Mouse (Mus musculus): ENCODE data around the gene Simc1. TPM values are rescaled to one million over a fixed set of nuclear protein-coding genes. Genes with fewer than 3 reads are reported as not detected.

The Simc1 gene
- polyA plus RNA-seq, 1 experiment from 2014 or later, result 1.5 TPM

DNA sequence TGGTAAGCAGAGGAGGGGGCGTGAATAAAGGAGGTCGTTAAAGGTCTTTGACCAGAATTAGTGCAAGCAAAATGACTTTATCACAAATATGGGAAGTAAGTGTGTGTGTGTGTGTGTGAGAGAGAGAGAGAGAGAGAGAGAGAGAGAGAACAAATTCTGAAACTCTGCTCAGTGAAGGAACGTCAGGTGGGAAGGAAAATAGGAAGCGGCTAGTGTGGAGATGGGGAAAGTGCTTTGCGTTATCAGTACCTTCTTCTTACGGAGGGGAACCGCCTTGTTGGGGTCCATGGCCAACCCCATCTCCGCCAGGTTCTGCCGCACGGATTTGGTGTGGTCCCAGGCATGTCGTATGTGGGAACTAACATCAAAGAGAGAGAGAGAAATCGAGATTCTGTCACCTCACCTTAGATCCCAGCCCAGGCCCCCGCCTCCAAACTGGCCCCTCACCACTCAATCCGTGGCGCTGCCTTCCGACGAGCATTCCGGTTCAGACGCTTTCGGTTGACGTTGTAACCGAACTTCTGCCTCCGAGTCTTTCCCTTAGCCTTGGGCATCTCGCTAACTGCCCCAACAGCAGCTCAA, 85.9 kb downstream of the Simc1 start:
- Histone ChIP-seq H3K27me3 (ENCODE audit: insufficient read depth, low read length) (no peaks in the 10 kb centered on the region), H3K9me3 (ENCODE audit: low read length) (no peaks in the 10 kb centered on the region), H3K36me3 (replicated peaks; ENCODE audit: insufficient read depth, low read length) (peaks cover 18% of the 10 kb centered on the region), H3K4me1 (ENCODE audit: insufficient read depth) (peaks cover 7% of the 10 kb centered on the region), H3K4me3 (ENCODE audit: low read depth, low read length) (peak overlapping the region; percentile 85), H3K9ac (replicated peaks) (peak overlapping the region; percentile 84), H3K27ac (ENCODE audit: low read depth) (peak overlapping the region; percentile 74), H3K4me2 (ENCODE audit: low read depth, low read length) (peak overlapping the region; percentile 97)
- ATAC-seq (peak; percentile 16), DNase-seq (no peak)
- no peak for TF ChIP-seq CTCF (IDR thresholded peaks at IDR 0.05; ENCODE audit: low read depth)
- no peak for TF ChIP-seq EP300 (IDR thresholded peaks at IDR 0.05; ENCODE audit: low read depth)
- under 1% methylated on average over 24 of the region's 24 CpGs for WGBS (ENCODE audit: insufficient replicate concordance)

DNA sequence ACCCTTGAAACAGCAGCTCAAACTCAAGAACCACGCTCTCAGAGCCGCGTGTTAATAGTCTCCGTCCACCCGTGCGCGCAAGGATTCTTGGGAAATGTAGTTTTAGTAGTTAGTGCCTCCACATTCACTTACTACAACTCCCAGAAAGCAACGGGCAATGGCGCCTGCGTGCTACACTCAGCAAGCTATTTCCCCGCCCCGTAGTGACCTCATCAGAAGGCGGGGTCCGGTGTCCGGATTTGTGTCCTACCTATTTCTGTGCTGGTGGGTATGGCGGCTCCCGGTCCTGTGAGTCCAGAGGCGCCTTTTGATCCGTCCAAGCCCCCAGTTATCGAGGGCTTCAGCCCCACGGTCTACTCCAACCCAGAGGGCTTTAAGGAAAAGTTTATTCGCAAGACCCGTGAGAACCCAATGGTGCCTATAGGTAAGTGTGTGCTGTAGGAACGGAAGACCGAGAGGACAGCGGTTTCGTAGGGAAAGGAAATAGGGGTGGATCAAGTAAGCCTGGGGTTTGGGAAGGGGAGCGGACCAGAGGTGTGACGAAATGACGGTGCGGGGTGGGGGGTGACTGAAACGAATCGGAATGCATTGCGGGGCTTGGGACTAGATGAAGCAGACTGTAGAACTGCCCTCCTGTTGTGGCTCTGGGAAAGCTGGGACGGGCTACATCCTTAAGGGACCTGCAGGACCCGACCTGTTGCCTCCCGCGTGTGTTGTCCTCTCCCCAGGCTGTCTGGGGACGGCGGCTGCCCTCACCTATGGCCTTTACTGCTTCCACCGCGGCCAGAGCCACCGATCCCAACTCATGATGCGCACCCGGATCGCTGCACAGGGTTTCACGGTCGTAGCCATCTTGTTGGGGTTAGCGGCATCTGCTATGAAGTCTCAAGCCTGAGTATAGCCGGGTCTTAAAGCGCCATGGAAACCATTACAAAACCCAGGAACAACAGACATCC, 86.7 kb downstream of the Simc1 start, which contains the start of the genes Nop16 and Higd2a:
Gene Nop16, minus strand, starts transcription at position 95 of the 956 bp plus-strand sequence.
Gene Higd2a, plus strand, starts transcription at position 212 of the 956 bp plus-strand sequence.
- peak; percentile 97 for ATAC-seq

DNA sequence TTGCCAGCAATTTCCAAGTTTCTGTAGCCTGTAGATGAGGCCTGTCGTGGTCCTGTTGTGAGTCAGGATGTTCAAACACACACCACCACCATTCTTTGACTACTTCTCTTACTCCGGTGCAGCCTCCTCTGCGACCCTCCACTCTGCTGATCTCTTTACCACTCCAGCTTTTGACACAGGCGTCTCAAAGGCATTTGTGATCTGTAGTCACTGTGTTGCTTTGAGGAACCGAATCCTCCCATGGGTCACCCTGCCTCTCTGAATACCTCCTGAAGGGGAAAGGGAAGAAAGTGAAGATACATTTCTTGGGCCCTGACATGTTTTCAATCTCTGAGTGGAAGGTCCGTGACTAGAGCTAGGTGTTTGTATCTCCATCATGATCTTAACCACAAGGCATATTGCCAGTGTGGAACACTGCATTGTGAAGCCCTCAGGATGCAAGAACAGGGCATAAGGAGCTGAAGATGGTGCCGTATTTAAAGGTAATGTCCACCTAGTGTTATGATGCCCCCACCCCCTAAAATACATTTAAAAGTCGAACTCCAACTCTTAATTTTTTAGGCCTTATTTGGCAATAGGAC, 88.3 kb downstream of the Simc1 start:
- DNase-seq, result no peak
- Histone ChIP-seq H3K9ac (replicated peaks) (no peak overlapping the region), H3K4me2 (ENCODE audit: low read depth, low read length) (no peak overlapping the region), H3K27me3 (ENCODE audit: insufficient read depth, low read length) (no peaks in the 10 kb centered on the region), H3K36me3 (replicated peaks; ENCODE audit: insufficient read depth, low read length) (peaks cover 5% of the 10 kb centered on the region; the same call in 1 of the 2 replicates), H3K9me3 (ENCODE audit: low read length) (no peaks in the 10 kb centered on the region), H3K4me1 (ENCODE audit: insufficient read depth) (peaks cover 7% of the 10 kb centered on the region), H3K27ac (ENCODE audit: low read depth) (no peak overlapping the region), H3K4me3 (ENCODE audit: low read depth, low read length) (no peak overlapping the region)
- no peak for ATAC-seq
- TF ChIP-seq CTCF (IDR thresholded peaks at IDR 0.05; ENCODE audit: low read depth), result no peak
- TF ChIP-seq EP300 (IDR thresholded peaks at IDR 0.05; ENCODE audit: low read depth), result no peak
- WGBS (ENCODE audit: insufficient replicate concordance), result 82% methylated on average over 8 of the region's 8 CpGs

More for the DNA sequence above, 86.7 kb downstream of the Simc1 start, which contains the start of the genes Nop16 and Higd2a:
- no peaks in the 10 kb centered on the region for H3K27me3 ChIP-seq (ENCODE audit: insufficient read depth, low read length)
- WGBS (ENCODE audit: insufficient replicate concordance), result under 1% methylated on average over 51 of the region's 51 CpGs
- peaks cover 7% of the 10 kb centered on the region for H3K4me1 ChIP-seq (ENCODE audit: insufficient read depth)
- peak; percentile 99 for DNase-seq
- H3K9me3 ChIP-seq (ENCODE audit: low read length), result no peaks in the 10 kb centered on the region
- H3K4me3 ChIP-seq (ENCODE audit: low read depth, low read length), result peak within 1 kb of the TSS; percentile 85
- H3K36me3 ChIP-seq (replicated peaks; ENCODE audit: insufficient read depth, low read length), result peaks cover 12% of the 10 kb centered on the region
- peak within 1 kb of the TSS; percentile 89 for H3K27ac ChIP-seq (ENCODE audit: low read depth)
- H3K4me2 ChIP-seq (ENCODE audit: low read depth, low read length), result peak within 1 kb of the TSS; percentile 97
- peak within 1 kb of the TSS; percentile 84 for H3K9ac ChIP-seq (replicated peaks)
- TF ChIP-seq CTCF (IDR thresholded peaks at IDR 0.05; ENCODE audit: low read depth), result no peak
- no peak for TF ChIP-seq EP300 (IDR thresholded peaks at IDR 0.05; ENCODE audit: low read depth)

DNA sequence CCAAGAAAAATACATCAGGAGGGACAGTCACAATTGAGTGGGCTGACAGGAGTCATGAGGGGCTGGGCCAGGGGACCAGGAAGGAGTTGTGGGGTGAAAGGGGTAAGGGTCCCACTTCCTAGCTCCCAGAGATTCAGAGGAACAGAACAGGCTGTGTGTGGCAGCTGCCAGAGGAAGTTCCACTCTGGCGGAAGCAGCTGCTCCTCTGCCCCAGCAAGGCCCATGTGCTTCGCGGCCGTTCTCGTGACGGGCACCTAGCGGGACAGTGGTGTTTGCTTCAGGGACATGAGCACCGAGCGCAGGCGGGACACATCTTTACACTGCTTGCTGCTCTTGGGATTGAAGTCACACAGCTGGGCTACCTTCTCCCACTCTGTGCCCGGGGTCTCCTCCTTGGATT, 90.0 kb downstream of the Simc1 start:
- Histone ChIP-seq H3K27me3 (ENCODE audit: insufficient read depth, low read length) (no peaks in the 10 kb centered on the region), H3K27ac (ENCODE audit: low read depth) (no peak overlapping the region), H3K36me3 (replicated peaks; ENCODE audit: insufficient read depth, low read length) (peaks cover 8% of the 10 kb centered on the region; the same call in 1 of the 2 replicates), H3K4me1 (ENCODE audit: insufficient read depth) (peaks cover 7% of the 10 kb centered on the region), H3K4me3 (ENCODE audit: low read depth, low read length) (no peak overlapping the region), H3K9ac (replicated peaks) (no peak overlapping the region), H3K9me3 (ENCODE audit: low read length) (no peaks in the 10 kb centered on the region), H3K4me2 (ENCODE audit: low read depth, low read length) (no peak overlapping the region)
- ATAC-seq, result no peak
- WGBS (ENCODE audit: insufficient replicate concordance), result 76% methylated on average over 11 of the region's 11 CpGs
- TF ChIP-seq EP300 (IDR thresholded peaks at IDR 0.05; ENCODE audit: low read depth), result no peak
- no peak for DNase-seq

DNA sequence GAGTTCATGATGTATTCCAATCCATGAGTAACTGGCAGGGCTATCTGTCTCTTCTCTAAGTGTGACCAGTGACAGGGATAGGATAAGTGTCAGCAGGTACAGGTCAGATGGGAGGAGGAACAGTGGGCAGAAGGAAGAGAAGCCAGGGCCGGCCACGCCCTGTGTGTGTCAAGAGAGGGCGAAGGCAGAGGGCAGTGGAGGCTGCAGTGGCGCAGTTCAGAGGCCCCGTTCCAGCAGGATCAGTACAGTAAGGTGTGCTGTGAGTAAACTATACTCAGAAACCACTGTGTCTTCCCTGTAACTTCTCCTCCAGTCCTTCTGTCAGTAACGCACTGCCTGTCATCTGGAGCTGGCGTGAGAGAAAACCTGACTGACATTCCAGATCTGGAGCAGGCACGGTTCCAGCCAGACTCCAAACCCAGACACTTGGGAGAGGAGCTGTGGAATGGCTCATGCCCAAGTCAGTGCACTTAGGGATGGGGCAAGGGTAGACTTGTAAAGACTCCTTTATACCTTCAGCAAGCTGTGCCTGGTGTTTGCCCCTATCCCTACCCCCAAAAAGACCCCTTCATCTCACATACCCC, 92.6 kb downstream of the Simc1 start:
- H3K27me3 ChIP-seq (ENCODE audit: insufficient read depth, low read length), result no peaks in the 10 kb centered on the region
- no peak overlapping the region for H3K9ac ChIP-seq (replicated peaks)
- H3K4me2 ChIP-seq (ENCODE audit: low read depth, low read length), result no peak overlapping the region
- no peak for ATAC-seq
- 80% methylated on average over 8 of the region's 8 CpGs for WGBS (ENCODE audit: insufficient replicate concordance)
- H3K36me3 ChIP-seq (replicated peaks; ENCODE audit: insufficient read depth, low read length), result peaks cover 9% of the 10 kb centered on the region; the same call in 1 of the 2 replicates
- no peak overlapping the region for H3K4me3 ChIP-seq (ENCODE audit: low read depth, low read length)
- peaks cover 4% of the 10 kb centered on the region for H3K4me1 ChIP-seq (ENCODE audit: insufficient read depth)
- no peak for DNase-seq
- H3K27ac ChIP-seq (ENCODE audit: low read depth), result no peak overlapping the region
- no peak for TF ChIP-seq CTCF (IDR thresholded peaks at IDR 0.05; ENCODE audit: low read depth)
- no peak for TF ChIP-seq EP300 (IDR thresholded peaks at IDR 0.05; ENCODE audit: low read depth)
- H3K9me3 ChIP-seq (ENCODE audit: low read length), result no peaks in the 10 kb centered on the region

All from liver, postnatal 0 days (tissue).